Mouse (Mus musculus) liver, adult 2 months (tissue): Measurements from ENCODE around the gene Cda. TPM values are rescaled to one million over a fixed set of nuclear protein-coding genes. Genes with fewer than 3 reads are reported as not detected.

Source experiments
- DNase-seq: peaks from one replicate; pipeline ENCODE4 v3.0.0-alpha.2; 2011; ENCODE audit warnings: low read depth, low spot score; ENCODE audit errors: extremely low read depth
- H3K27ac ChIP-seq: fragments of 200-500 bp; replicated peaks from 2 replicates; pipeline ENCODE4 v1.5.1; 2012; ENCODE audit warnings: low read depth, mild to moderate bottlenecking, control low read depth, inconsistent platforms, low read length; ENCODE audit not compliant: insufficient read depth
- H3K27me3 ChIP-seq: fragments of 200-500 bp; 2 replicates; pipeline ENCODE4 v1.6.1; 2012; ENCODE audit warnings: mild to moderate bottlenecking, moderate library complexity, low read length, inconsistent platforms; ENCODE audit not compliant: control insufficient read depth, insufficient read depth
- H3K36me3 ChIP-seq: fragments of 200-500 bp; 2 replicates; pipeline ENCODE4 v1.6.1; 2012; ENCODE audit warnings: low read length, inconsistent platforms; ENCODE audit not compliant: control insufficient read depth, insufficient read depth
- H3K4me1 ChIP-seq: fragments of 200-500 bp; 2 replicates; pipeline ENCODE4 v1.6.1; 2011; ENCODE audit warnings: low read length; ENCODE audit not compliant: control insufficient read depth, insufficient read depth
- H3K4me3 ChIP-seq: fragments of 200-500 bp; 2 replicates; pipeline ENCODE4 v1.5.1; 2011; ENCODE audit warnings: low read depth, mild to moderate bottlenecking, control low read depth, low read length, moderate library complexity; ENCODE audit not compliant: insufficient read depth
- H3K79me2 ChIP-seq: fragments of 200-500 bp; 2 replicates; pipeline ENCODE4 v1.6.1; 2012; ENCODE audit warnings: inconsistent platforms, mild to moderate bottlenecking, low read length, moderate library complexity; ENCODE audit not compliant: control insufficient read depth, insufficient read depth
- H3K9ac ChIP-seq: fragments of 200-500 bp; 2 replicates; pipeline ENCODE4 v1.6.1; 2012; ENCODE audit warnings: low read depth, mild to moderate bottlenecking, control low read depth, inconsistent platforms, low read length
- CTCF ChIP-seq: fragments of 200-500 bp; IDR thresholded peaks from 2 replicates; pipeline ENCODE4 v1.5.1; 2011; ENCODE audit warnings: low read depth, low read length, control low read depth
- POLR2A ChIP-seq: fragments of 200-500 bp; IDR thresholded peaks from 2 replicates; pipeline ENCODE4 v1.6.1; 2011; ENCODE audit warnings: low read length, control low read depth; ENCODE audit not compliant: insufficient read depth; ENCODE audit errors: extremely low read depth
- WGBS: fragments of 180-500 bp; shearing (Covaris S2); methylation state at CpG from one replicate; pipeline ENCODE4 v1.1.7; 2018; 5-methylcytosine and 5-hydroxymethylcytosine counted together
- polyA plus RNA-seq: library from polyadenylated mRNA; depleted of rRNA; stranded (reverse); fragments of >200 nt; gene quantifications from 2 replicates; pipeline ENCODE4 v1.2.3, GENCODE M21; 2012
- total RNA-seq: library from RNA; depleted of rRNA; stranded (reverse); fragments of >200 nt; gene quantifications from 2 replicates; pipeline ENCODE4 v1.2.3, GENCODE M21; 2014

Cda gene
- total and polyA plus RNA-seq, 2 experiments, result 4.5 to 34.1 TPM

DNA sequence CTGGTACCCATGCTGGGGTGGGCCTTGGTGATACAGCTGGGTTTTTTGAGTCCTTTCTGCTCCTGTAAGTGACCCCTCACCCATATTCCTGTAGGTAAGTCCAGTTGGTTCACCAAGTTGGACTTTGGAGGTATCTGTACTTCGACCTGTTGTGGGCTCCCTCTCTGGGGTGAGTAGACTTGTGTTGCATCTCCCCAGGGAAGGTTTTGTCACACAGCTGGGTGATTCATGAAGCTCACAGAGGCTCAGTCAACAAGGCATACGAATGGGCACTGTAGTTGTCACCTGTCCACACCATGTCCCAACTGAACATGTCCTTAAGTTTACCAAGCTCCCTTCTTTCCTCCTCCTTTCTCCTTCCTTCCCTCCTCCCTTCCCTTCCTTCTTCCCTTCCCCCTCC is 1.2 kb downstream of the Cda start:
- Histone ChIP-seq H3K4me1 (peaks cover 22% of the 10 kb centered on the region), H3K27me3 (no peaks in the 10 kb centered on the region), H3K4me3 (peak overlapping the region; percentile 85; the same call in 1 of the 2 replicates), H3K9ac (peak overlapping the region; percentile 88), H3K27ac (peak overlapping the region; percentile 91), H3K79me2 (peaks cover 21% of the 10 kb centered on the region; the same call in 1 of the 2 replicates), H3K36me3 (no peaks in the 10 kb centered on the region)
- no peak for TF ChIP-seq POLR2A
- DNase-seq, result peak; percentile 86
- 29% methylated on average over 2 of the region's 2 CpGs for WGBS

DNA sequence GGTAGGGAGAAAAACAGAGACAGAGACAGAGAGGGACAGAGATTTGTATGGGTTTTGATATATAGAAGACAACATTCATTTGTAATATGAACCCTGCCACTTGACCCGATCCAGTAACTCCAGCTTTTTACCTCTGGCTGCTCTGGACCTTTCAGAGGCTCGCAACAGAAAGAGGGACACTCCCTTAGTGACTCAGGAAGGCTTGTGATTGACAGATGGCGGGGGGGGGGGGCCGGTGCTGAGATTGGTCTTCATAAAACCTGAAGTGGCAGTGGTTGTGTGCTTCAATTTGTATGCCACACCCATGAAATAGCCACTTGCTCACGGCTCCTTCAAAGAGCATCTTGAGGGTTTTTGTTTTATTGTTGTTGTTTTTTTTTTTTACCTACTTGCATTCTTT is 4.3 kb downstream of the Cda start:
- no peaks in the 10 kb centered on the region for H3K27me3 ChIP-seq
- 86% methylated on average over 5 of the region's 5 CpGs for WGBS
- no peak overlapping the region for H3K4me3 ChIP-seq
- H3K36me3 ChIP-seq, result no peaks in the 10 kb centered on the region
- no peak overlapping the region for H3K27ac ChIP-seq
- H3K4me1 ChIP-seq, result peaks cover 22% of the 10 kb centered on the region
- no peak overlapping the region for H3K9ac ChIP-seq
- no peak for DNase-seq
- peaks cover 26% of the 10 kb centered on the region; the same call in 1 of the 2 replicates for H3K79me2 ChIP-seq
- TF ChIP-seq POLR2A, result no peak
- TF ChIP-seq CTCF, result no peak

DNA sequence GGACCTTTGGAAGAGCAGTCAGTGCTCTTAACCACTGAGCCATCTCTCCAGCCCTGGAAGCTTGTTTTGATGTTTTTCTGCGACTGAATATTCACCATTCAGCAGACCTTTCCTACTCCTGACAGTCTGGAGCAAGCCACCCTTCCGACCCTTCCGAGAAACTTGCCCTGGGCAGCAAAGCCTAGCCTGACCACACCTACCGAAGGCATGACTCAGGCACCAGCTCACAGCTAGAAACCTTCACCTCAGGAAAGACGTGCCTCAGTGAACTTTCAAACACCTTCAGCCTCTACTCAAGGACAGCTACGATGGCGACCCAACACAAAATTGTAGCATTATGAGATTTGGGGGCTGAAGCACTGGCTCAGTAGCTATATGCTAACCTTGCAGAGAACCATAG is 4.9 kb downstream of the Cda start:
- Histone ChIP-seq H3K9ac (no peak overlapping the region), H3K27ac (no peak overlapping the region), H3K36me3 (no peaks in the 10 kb centered on the region), H3K4me1 (peaks cover 21% of the 10 kb centered on the region), H3K4me3 (no peak overlapping the region), H3K79me2 (peaks cover 26% of the 10 kb centered on the region; the same call in 1 of the 2 replicates), H3K27me3 (no peaks in the 10 kb centered on the region)
- TF ChIP-seq CTCF (no peak), POLR2A (no peak)
- DNase-seq, result no peak
- WGBS, result 93% methylated on average over 7 of the region's 7 CpGs

DNA sequence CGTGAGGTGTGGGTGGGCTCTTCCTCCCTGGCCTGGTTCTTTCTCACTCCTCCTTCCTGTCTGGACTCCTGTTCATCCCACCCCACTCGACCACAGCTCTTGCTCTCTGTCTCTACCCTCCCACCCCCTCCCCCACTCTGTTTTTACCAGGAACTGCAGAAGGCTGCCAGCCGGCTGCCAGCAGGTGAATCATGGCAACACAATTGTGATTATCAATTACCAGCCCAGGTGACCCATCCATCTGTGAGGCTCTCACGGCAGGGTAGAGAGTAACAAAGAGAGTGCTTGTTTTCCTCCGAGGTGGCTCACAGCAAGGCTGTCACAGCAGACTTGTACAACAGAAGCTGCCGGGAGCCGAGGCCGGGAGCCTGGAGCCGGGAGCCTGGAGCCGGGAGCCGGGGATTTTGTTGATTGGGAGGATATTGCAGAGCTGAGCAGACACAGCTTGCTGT is 6.4 kb downstream of the Cda start:
- no peak for TF ChIP-seq CTCF
- TF ChIP-seq POLR2A, result no peak
- Histone ChIP-seq H3K4me3 (no peak overlapping the region), H3K36me3 (no peaks in the 10 kb centered on the region), H3K4me1 (peaks cover 11% of the 10 kb centered on the region), H3K27me3 (no peaks in the 10 kb centered on the region), H3K27ac (no peak overlapping the region), H3K79me2 (peaks cover 20% of the 10 kb centered on the region; the same call in 1 of the 2 replicates), H3K9ac (no peak overlapping the region)
- WGBS, result 52% methylated on average over 11 of the region's 11 CpGs
- no peak for DNase-seq

DNA sequence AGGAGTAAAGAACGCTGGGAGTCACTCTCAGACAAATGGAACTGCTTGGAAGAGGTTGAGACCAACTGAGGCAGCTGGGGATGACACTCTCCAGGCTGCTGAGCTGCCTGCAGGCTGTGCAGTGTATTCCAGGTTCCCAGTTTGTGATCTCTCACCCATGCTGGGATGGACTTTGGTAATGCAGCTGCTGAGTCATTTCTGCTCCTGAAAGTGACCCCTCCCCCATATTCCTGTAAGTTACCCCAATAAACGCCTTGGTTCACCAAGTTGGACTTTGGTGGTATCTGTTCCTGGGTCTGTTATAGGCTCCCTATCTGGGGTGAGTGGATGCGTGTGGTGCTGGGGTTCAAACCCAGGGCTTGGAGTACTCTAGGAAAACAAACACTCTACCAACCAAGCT is 9.6 kb downstream of the Cda start:
- H3K4me1 ChIP-seq, result peaks cover 2% of the 10 kb centered on the region; the same call in 1 of the 2 replicates

DNA sequence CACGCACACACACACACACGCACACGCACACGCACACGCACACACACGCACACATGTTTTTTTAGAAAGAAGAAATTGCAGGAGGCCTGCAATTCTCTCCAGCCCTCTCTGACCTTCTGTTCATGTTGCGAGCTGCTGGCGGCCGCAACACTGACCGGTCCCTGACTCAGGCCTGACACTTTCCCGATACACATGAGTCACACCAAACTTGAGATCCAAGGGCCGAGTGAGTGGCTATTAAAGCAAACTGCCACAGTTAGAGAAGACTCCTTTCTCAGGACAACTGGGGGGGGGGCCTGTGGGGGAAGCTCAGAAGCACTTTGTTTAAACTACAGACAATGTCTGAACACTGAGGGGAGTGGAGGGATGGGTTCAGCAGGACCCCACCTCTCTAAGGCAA is 11.2 kb downstream of the Cda start:
- no peaks in the 10 kb centered on the region for H3K27me3 ChIP-seq
- H3K9ac ChIP-seq, result no peak overlapping the region
- no peak for DNase-seq
- H3K79me2 ChIP-seq, result peaks cover 4% of the 10 kb centered on the region; the same call in 1 of the 2 replicates
- H3K4me3 ChIP-seq, result no peak overlapping the region
- H3K27ac ChIP-seq, result no peak overlapping the region
- 92% methylated on average over 12 of the region's 12 CpGs for WGBS
- TF ChIP-seq POLR2A (no peak), CTCF (no peak)
- H3K36me3 ChIP-seq, result no peaks in the 10 kb centered on the region
- peaks cover 2% of the 10 kb centered on the region; the same call in 1 of the 2 replicates for H3K4me1 ChIP-seq

More for the DNA sequence above, 9.6 kb downstream of the Cda start:
- no peaks in the 10 kb centered on the region for H3K27me3 ChIP-seq
- H3K79me2 ChIP-seq, result peaks cover 8% of the 10 kb centered on the region; the same call in 1 of the 2 replicates
- H3K36me3 ChIP-seq, result no peaks in the 10 kb centered on the region
- no peak overlapping the region for H3K9ac ChIP-seq
- peak; percentile 60 for DNase-seq
- no peak overlapping the region for H3K27ac ChIP-seq
- TF ChIP-seq POLR2A, result no peak
- no peak for TF ChIP-seq CTCF
- 61% methylated on average over 3 of the region's 3 CpGs for WGBS
- no peak overlapping the region for H3K4me3 ChIP-seq
